Mouse (Mus musculus): ENCODE data around the gene Xpr1. TPM values are rescaled to one million over a fixed set of nuclear protein-coding genes. Genes with fewer than 3 reads are reported as not detected.

Xpr1 gene
- polyA plus RNA-seq, 1 experiment: 8.7 TPM

DNA sequence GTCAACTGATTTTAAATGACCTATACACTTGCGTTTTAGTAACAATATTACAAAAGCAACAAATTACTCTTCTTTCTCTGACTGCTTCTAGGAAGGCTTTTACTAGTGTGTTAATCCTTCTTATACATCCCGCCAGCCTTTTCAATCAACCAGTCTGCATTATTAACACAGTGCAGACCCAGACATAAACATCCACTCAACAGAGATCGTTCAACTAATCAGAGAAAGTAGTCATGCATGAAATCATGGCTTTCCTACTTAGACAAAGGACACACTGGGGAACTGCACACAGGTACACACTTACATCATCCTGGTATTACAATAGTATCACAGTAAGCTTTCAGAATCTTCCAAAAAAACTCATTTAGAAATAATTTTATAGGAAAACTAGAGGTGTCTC is 105.5 kb downstream of the Xpr1 start:
- Histone ChIP-seq H3K4me2 (ENCODE audit: low read depth) (no peak overlapping the region), H3K36me3 (ENCODE audit: control insufficient read depth, insufficient read depth) (peaks cover 8% of the 10 kb centered on the region), H3K4me3 (no peak overlapping the region), H3K27me3 (ENCODE audit: control insufficient read depth, insufficient read depth, insufficient read length) (no peaks in the 10 kb centered on the region), H3ac (ENCODE audit: control insufficient read depth, insufficient read length) (no peak overlapping the region), H3K79me2 (ENCODE audit: control insufficient read depth, insufficient read depth) (no peaks in the 10 kb centered on the region)
- TF ChIP-seq CEBPB (IDR thresholded peaks at IDR 0.05; ENCODE audit: insufficient read depth, poor library complexity, severe bottlenecking) (no peak), TCF3 (IDR thresholded peaks at IDR 0.05; ENCODE audit: insufficient read length, low read depth) (no peak), USF1 (IDR thresholded peaks at IDR 0.05; ENCODE audit: low read depth) (no peak), POLR2A (IDR thresholded peaks at IDR 0.05; ENCODE audit: insufficient read length, low read depth) (no peak), SRF (IDR thresholded peaks at IDR 0.05; ENCODE audit: control insufficient read depth, insufficient read length, low read depth) (no peak), MAX (IDR thresholded peaks at IDR 0.05; ENCODE audit: low read depth) (no peak), TCF12 (IDR thresholded peaks at IDR 0.05; ENCODE audit: insufficient read depth, poor library complexity, severe bottlenecking) (no peak)

DNA sequence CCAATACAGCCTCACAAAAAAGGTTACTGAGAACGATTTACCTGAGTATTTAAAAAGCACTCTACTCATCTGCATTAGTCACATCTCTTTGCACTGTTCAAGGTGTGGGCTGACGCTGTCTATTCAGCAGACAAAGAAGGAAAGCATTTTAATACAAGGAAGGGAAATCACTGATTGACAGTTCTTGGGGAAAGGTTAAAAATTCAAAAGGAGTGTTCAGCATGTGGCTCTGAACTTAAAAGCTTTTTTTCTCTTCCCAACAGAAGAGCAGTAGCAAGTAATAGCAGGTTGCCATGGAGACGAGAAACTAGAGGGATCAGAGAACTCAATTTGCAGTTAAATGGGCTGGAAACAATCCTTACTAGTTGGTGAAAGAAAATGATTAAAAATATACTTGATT is 110.3 kb downstream of the Xpr1 start:
- H3K4me2 ChIP-seq (ENCODE audit: low read depth): no peak overlapping the region
- H3ac ChIP-seq (ENCODE audit: control insufficient read depth, insufficient read length): no peak overlapping the region
- no peak overlapping the region for H3K4me3 ChIP-seq
- H3K27me3 ChIP-seq (ENCODE audit: control insufficient read depth, insufficient read depth, insufficient read length): no peaks in the 10 kb centered on the region
- no peaks in the 10 kb centered on the region for H3K36me3 ChIP-seq (ENCODE audit: control insufficient read depth, insufficient read depth)
- H3K79me2 ChIP-seq (ENCODE audit: control insufficient read depth, insufficient read depth): no peaks in the 10 kb centered on the region
- TF ChIP-seq USF1 (IDR thresholded peaks at IDR 0.05; ENCODE audit: low read depth) (no peak), CEBPB (IDR thresholded peaks at IDR 0.05; ENCODE audit: insufficient read depth, poor library complexity, severe bottlenecking) (no peak), SRF (IDR thresholded peaks at IDR 0.05; ENCODE audit: control insufficient read depth, insufficient read length, low read depth) (no peak), REST (IDR thresholded peaks at IDR 0.05; ENCODE audit: insufficient read depth, insufficient read length) (no peak), TCF12 (IDR thresholded peaks at IDR 0.05; ENCODE audit: insufficient read depth, poor library complexity, severe bottlenecking) (no peak), MYOG (IDR thresholded peaks at IDR 0.05; ENCODE audit: control insufficient read depth in 1 of 3, insufficient read depth in 1 of 3, insufficient read length in 2 of 3, low read depth in 2 of 3) (no peak), POLR2A (IDR thresholded peaks at IDR 0.05; ENCODE audit: insufficient read length, low read depth) (no peak), MAX (IDR thresholded peaks at IDR 0.05; ENCODE audit: low read depth) (no peak), POLR2AphosphoS2 (IDR thresholded peaks at IDR 0.05; ENCODE audit: insufficient read length, low read depth) (no peak), MYOD1 (IDR thresholded peaks at IDR 0.05; ENCODE audit: control insufficient read depth in 1 of 3, insufficient read length in 2 of 3, low read depth in 2 of 3) (no peak)

DNA sequence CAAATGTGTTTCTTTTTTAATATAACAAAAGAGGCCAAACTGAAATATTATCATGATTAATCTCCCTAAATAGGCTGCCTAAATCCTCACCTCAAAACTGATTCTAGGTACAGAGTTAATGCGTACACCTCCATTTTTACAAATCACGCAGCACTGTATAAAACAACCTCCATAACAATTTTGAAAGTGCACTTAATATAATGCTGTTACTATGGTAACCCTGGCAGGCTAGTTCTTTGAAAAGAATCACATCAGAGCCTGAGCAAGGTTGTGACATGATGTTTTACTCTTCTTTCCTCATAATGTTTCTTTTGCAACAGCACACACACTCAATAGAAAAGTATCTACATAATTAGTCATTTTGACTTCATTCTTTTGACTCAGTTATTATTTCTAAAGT is 113.8 kb downstream of the Xpr1 start:
- Histone ChIP-seq H3K27me3 (ENCODE audit: control insufficient read depth, insufficient read depth, insufficient read length) (no peaks in the 10 kb centered on the region), H3ac (ENCODE audit: control insufficient read depth, insufficient read length) (no peak overlapping the region), H3K4me2 (ENCODE audit: low read depth) (no peak overlapping the region), H3K79me2 (ENCODE audit: control insufficient read depth, insufficient read depth) (no peaks in the 10 kb centered on the region), H3K4me3 (no peak overlapping the region), H3K36me3 (ENCODE audit: control insufficient read depth, insufficient read depth) (peaks cover 4% of the 10 kb centered on the region)
- TF ChIP-seq REST (IDR thresholded peaks at IDR 0.05; ENCODE audit: insufficient read depth, insufficient read length): no peak
- TF ChIP-seq CEBPB (IDR thresholded peaks at IDR 0.05; ENCODE audit: insufficient read depth, poor library complexity, severe bottlenecking): no peak
- no peak for TF ChIP-seq MYOG (IDR thresholded peaks at IDR 0.05; ENCODE audit: control insufficient read depth in 1 of 3, insufficient read depth in 1 of 3, insufficient read length in 2 of 3, low read depth in 2 of 3)

DNA sequence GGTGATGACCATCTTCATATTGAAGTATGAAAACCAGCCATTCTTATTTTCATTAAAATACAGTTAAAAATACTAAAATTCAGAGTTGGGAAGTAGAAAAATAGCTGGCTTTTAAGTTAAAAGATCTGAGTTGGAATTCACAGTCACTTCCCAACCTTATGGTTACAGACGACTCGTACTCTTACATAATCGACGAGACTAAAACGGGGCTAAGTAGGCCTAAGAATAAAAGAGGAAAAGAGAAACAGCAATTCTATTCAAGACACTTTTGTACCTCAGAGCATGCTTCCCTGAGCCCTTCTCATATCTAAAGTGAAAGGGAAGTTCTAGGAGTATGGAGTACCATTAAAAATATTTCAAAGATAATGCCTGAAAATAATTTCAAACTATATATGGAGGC is 119.6 kb downstream of the Xpr1 start:
- no peak overlapping the region for H3K4me2 ChIP-seq (ENCODE audit: low read depth)
- H3K36me3 ChIP-seq (ENCODE audit: control insufficient read depth, insufficient read depth): peaks cover 4% of the 10 kb centered on the region
- TF ChIP-seq POLR2AphosphoS2 (IDR thresholded peaks at IDR 0.05; ENCODE audit: insufficient read length, low read depth) (no peak), MYOG (IDR thresholded peaks at IDR 0.05; ENCODE audit: control insufficient read depth in 1 of 3, insufficient read depth in 1 of 3, insufficient read length in 2 of 3, low read depth in 2 of 3) (no peak), MYOD1 (IDR thresholded peaks at IDR 0.05; ENCODE audit: control insufficient read depth in 1 of 3, insufficient read length in 2 of 3, low read depth in 2 of 3) (no peak), REST (IDR thresholded peaks at IDR 0.05; ENCODE audit: insufficient read depth, insufficient read length) (no peak), TCF3 (IDR thresholded peaks at IDR 0.05; ENCODE audit: insufficient read length, low read depth) (no peak), CEBPB (IDR thresholded peaks at IDR 0.05; ENCODE audit: insufficient read depth, poor library complexity, severe bottlenecking) (no peak), POLR2A (IDR thresholded peaks at IDR 0.05; ENCODE audit: insufficient read length, low read depth) (no peak), TCF12 (IDR thresholded peaks at IDR 0.05; ENCODE audit: insufficient read depth, poor library complexity, severe bottlenecking) (no peak), MAX (IDR thresholded peaks at IDR 0.05; ENCODE audit: low read depth) (no peak), SRF (IDR thresholded peaks at IDR 0.05; ENCODE audit: control insufficient read depth, insufficient read length, low read depth) (no peak), E2F4 (IDR thresholded peaks at IDR 0.05; ENCODE audit: insufficient read depth) (no peak), USF1 (IDR thresholded peaks at IDR 0.05; ENCODE audit: low read depth) (no peak)

DNA sequence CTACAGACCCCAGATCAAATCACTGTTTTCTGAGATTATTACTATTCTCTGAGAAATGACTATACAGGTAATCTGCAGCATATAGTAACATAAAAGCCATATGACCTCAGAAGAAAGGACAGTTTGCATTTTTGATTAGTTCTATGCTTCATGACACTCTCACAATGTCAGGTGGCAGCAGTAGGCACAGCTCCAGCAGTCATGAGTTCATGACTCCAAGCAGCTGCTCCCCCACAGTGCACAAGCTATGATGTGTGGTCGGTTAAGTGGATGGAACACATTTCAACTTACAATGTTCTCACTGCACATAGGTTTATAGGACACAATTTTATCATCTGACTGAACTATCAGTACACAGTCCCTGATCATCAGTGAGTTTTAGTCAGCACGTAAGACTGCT is 120.0 kb downstream of the Xpr1 start:
- H3ac ChIP-seq (ENCODE audit: control insufficient read depth, insufficient read length): no peak overlapping the region
- no peak overlapping the region for H3K4me3 ChIP-seq
- H3K27me3 ChIP-seq (ENCODE audit: control insufficient read depth, insufficient read depth, insufficient read length): no peaks in the 10 kb centered on the region
- peak in 2 of 3 experiments; percentile 14 to 63 for TF ChIP-seq MYOG (IDR thresholded peaks at IDR 0.05; ENCODE audit: control insufficient read depth in 1 of 3, insufficient read depth in 1 of 3, insufficient read length in 2 of 3, low read depth in 2 of 3)
- TF ChIP-seq MYOD1 (IDR thresholded peaks at IDR 0.05; ENCODE audit: control insufficient read depth in 1 of 3, insufficient read length in 2 of 3, low read depth in 2 of 3): peak in 2 of 3 experiments; percentile 52 to 75
- no peak for TF ChIP-seq CEBPB (IDR thresholded peaks at IDR 0.05; ENCODE audit: insufficient read depth, poor library complexity, severe bottlenecking)
- no peak overlapping the region for H3K4me2 ChIP-seq (ENCODE audit: low read depth)
- H3K79me2 ChIP-seq (ENCODE audit: control insufficient read depth, insufficient read depth): no peaks in the 10 kb centered on the region
- H3K36me3 ChIP-seq (ENCODE audit: control insufficient read depth, insufficient read depth): peaks cover 4% of the 10 kb centered on the region

More for the DNA sequence above, 119.6 kb downstream of the Xpr1 start:
- Histone ChIP-seq H3K4me3 (no peak overlapping the region), H3ac (ENCODE audit: control insufficient read depth, insufficient read length) (no peak overlapping the region), H3K27me3 (ENCODE audit: control insufficient read depth, insufficient read depth, insufficient read length) (no peaks in the 10 kb centered on the region), H3K79me2 (ENCODE audit: control insufficient read depth, insufficient read depth) (no peaks in the 10 kb centered on the region)

Measured in myocyte (in vitro differentiated cells).